Mouse (Mus musculus) hindbrain, embryonic 11.5 days (tissue): ENCODE data around the gene Pnpla5. TPM values are rescaled to one million over a fixed set of nuclear protein-coding genes. Genes with fewer than 3 reads are reported as not detected.

Experiments used
- ATAC-seq: fragments of 200-750 bp; cut with Nextera tagmentation; 2 replicates; pipeline ENCODE4 v1.8.0; 2017; ENCODE audit warnings: mild to moderate bottlenecking, moderate TSS enrichment, moderate library complexity; ENCODE audit not compliant: low FRiP score
- DNase-seq: peaks from one replicate; pipeline ENCODE4 v3.0.0-alpha.2; 2015; ENCODE audit warnings: low spot score
- H3K27ac ChIP-seq: fragments of 300-500 bp; sonication (generic); 2 replicates; pipeline ENCODE4 v1.5.1; 2014; ENCODE audit warnings: mild to moderate bottlenecking, low read depth, low read length
- H3K27me3 ChIP-seq: fragments of 300-500 bp; sonication (generic); 2 replicates; pipeline ENCODE4 v1.6.1; 2014; ENCODE audit warnings: mild to moderate bottlenecking, low read length, moderate library complexity, mixed read lengths; ENCODE audit not compliant: control insufficient read depth, insufficient read depth
- H3K36me3 ChIP-seq: fragments of 300-500 bp; sonication (generic); 2 replicates; pipeline ENCODE4 v1.6.1; 2014; ENCODE audit warnings: mild to moderate bottlenecking, low read length, moderate library complexity, mixed read lengths; ENCODE audit not compliant: control insufficient read depth, insufficient read depth
- H3K4me1 ChIP-seq: fragments of 300-500 bp; sonication (generic); replicated peaks from 2 replicates; pipeline ENCODE4 v1.6.1; 2014; ENCODE audit warnings: low read length, mixed read lengths; ENCODE audit not compliant: control insufficient read depth, insufficient read depth
- H3K4me2 ChIP-seq: fragments of 300-500 bp; sonication (generic); replicated peaks from 2 replicates; pipeline ENCODE4 v1.6.1; 2014; ENCODE audit warnings: mild to moderate bottlenecking, low read depth, low read length
- H3K4me3 ChIP-seq: fragments of 300-500 bp; sonication (generic); 2 replicates; pipeline ENCODE4 v1.5.1; 2014; ENCODE audit warnings: low read depth, low read length
- H3K9ac ChIP-seq: fragments of 300-500 bp; sonication (generic); 2 replicates; pipeline ENCODE4 v1.6.1; 2014; ENCODE audit warnings: low read depth, low read length
- H3K9me3 ChIP-seq: fragments of 300-500 bp; sonication (generic); 2 replicates; pipeline ENCODE4 v1.6.1; 2016; ENCODE audit warnings: low read length; ENCODE audit not compliant: control insufficient read depth
- WGBS: fragments of 180-500 bp; shearing (Covaris S2); extraction: QIAGEN DNeasy Blood & Tissue Kit; methylation state at CpG from one replicate; pipeline ENCODE4 v1.1.7; 2014; 5-methylcytosine and 5-hydroxymethylcytosine counted together
- polyA plus RNA-seq: library from polyadenylated mRNA; unstranded; fragments of >200 nt; fragmentation: Nextera tagmentation; extraction: Ambion mirVana; gene quantifications from 2 replicates; pipeline ENCODE4 v1.2.1, GENCODE M21; 2014

Gene Pnpla5
- polyA plus RNA-seq, 1 experiment from 2014 or later: not detected

DNA sequence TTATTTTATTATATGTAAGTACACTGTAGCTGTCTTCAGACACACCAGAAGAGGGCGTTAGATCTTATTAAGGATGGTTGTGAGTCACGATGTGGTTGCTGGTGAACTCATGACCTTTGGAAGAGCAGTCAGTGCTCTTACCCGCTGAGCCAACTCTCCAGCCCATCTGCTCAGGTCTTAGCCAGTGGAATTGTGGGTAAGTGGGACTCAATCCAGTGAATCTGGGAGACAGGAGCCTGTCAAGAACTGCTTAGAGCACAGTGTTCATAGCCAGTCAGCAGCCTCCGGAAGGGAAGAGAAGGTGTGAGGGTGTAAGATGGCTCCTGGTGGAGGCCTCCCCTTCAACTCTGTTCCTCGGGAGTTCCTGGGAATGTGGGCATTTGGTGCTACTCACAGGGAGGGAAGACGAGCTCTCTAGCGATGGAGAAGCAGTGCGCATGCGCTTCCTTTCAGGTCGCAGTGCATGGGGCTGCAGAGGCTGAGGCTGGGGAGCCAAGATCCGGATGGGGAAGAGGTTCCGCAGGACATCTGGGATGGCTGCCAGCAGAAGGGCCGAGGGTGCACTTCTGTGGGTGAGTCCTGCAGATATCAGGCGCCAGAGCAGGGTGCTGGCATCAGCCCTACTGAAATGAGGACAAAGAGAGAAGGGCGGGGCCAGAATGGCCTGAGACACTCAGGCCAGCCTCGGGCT, 8.3 kb upstream of the Pnpla5 start:
- Histone ChIP-seq H3K9me3 (no peaks in the 10 kb centered on the region), H3K4me2 (no peak overlapping the region), H3K9ac (no peak overlapping the region), H3K36me3 (no peaks in the 10 kb centered on the region), H3K4me3 (no peak overlapping the region), H3K27ac (no peak overlapping the region), H3K27me3 (no peaks in the 10 kb centered on the region), H3K4me1 (no peaks in the 10 kb centered on the region)
- ATAC-seq: no peak
- DNase-seq: no peak
- 70% methylated on average over 16 of the region's 16 CpGs for WGBS

DNA sequence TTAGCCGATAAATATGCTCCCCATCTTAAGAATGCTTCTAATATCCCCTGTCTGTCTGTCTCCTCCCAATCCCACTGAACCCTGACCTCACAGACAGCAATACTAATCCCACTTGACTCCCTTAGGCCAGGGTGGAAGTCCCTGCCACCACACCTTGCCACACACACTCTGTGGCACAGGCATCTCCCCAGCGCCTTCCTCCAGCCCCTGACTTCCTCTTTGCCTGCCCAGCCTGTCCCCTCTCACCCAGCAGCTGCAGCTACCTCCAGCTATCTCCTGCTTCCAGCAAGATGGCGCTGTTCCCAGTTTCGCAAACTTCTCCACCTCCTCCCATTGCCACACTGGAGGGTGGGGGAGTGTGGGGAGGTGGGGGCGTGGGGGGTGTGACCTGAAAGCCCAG, 3.9 kb upstream of the Pnpla5 start:
- Histone ChIP-seq H3K36me3 (no peaks in the 10 kb centered on the region), H3K27me3 (no peaks in the 10 kb centered on the region; the same call in 1 of the 2 replicates), H3K27ac (no peak overlapping the region), H3K4me3 (no peak overlapping the region), H3K9me3 (no peaks in the 10 kb centered on the region), H3K4me2 (no peak overlapping the region), H3K9ac (no peak overlapping the region), H3K4me1 (no peaks in the 10 kb centered on the region)
- WGBS: 33% methylated on average over 5 of the region's 5 CpGs
- DNase-seq (no peak), ATAC-seq (no peak)

DNA sequence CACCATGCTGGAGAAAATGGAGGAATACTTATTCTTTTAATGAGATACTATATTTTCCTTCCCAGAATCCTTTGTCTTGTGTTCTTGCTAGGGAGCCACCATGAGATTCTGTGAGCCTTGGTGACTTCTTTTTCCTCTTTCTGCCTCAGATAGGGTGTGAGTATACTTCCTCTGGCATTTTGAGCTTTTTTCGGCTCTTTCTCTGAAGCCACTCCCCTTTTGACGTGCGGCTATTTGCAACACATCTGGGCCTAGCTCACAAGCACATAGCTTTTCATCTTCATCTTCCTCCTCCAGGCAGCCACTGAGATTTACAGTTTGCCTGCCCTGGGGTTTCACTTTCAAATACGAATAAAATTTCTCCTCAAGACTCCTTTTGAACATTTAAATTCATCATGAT, 3.5 kb upstream of the Pnpla5 start:
- H3K9ac ChIP-seq: no peak overlapping the region
- ATAC-seq: no peak
- no peak overlapping the region for H3K4me3 ChIP-seq
- H3K36me3 ChIP-seq: no peaks in the 10 kb centered on the region
- H3K27ac ChIP-seq: no peak overlapping the region
- no peak overlapping the region for H3K4me2 ChIP-seq
- 79% methylated on average over 4 of the region's 4 CpGs for WGBS
- no peaks in the 10 kb centered on the region for H3K9me3 ChIP-seq
- no peaks in the 10 kb centered on the region; the same call in 1 of the 2 replicates for H3K27me3 ChIP-seq
- no peaks in the 10 kb centered on the region for H3K4me1 ChIP-seq
- DNase-seq: no peak

DNA sequence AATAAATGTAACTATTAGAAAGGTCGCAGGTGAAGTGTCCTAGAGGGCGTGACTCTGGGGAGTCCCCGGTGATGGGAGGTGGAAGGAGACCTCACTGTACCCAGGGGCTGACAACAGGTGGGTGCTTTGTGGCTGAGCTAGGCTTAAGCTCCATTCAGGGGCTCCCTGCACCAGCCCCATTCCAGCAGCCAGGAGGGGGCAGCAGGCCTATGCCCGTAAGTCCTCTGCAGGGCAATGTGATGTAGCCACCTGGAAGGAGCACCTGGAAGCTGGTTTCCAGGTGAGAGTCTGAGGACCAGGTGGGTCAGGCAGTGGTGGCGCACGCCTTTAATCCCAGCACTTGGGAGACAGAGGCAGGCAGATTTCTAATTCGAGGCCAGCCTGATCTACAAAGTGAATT, 1.1 kb upstream of the Pnpla5 start:
- DNase-seq (no peak), ATAC-seq (no peak)
- no peak overlapping the region for H3K9ac ChIP-seq
- no peaks in the 10 kb centered on the region; the same call in 1 of the 2 replicates for H3K27me3 ChIP-seq
- H3K4me2 ChIP-seq: no peak overlapping the region
- H3K36me3 ChIP-seq: no peaks in the 10 kb centered on the region
- no peaks in the 10 kb centered on the region for H3K4me1 ChIP-seq
- no peak overlapping the region for H3K27ac ChIP-seq
- WGBS: 71% methylated on average over 7 of the region's 7 CpGs
- H3K4me3 ChIP-seq: no peak overlapping the region
- no peaks in the 10 kb centered on the region for H3K9me3 ChIP-seq

DNA sequence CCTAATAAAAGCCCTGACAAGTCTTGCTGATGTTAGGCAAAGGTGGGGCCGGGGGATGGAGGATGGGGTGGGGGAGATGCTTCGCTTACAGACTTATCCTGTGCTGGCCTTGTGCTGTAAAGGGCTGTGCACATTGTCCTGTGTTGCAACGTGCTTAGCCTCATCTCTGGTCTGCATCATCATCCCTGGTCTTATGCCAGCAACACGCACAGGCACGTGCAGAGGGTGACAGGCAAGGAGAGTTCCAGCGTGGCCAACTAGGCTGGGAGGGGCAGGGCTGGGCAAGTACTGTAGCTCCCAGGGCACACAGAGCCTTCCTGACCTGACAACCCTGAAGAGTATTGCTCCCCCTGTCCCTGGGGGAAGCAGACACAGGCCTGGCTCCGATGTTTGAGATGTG, 1.9 kb downstream of the Pnpla5 start:
- ATAC-seq (no peak), DNase-seq (no peak)
- Histone ChIP-seq H3K4me1 (no peaks in the 10 kb centered on the region), H3K9ac (no peak overlapping the region), H3K4me2 (no peak overlapping the region), H3K4me3 (no peak overlapping the region), H3K27ac (no peak overlapping the region), H3K27me3 (no peaks in the 10 kb centered on the region; the same call in 1 of the 2 replicates), H3K9me3 (no peaks in the 10 kb centered on the region), H3K36me3 (no peaks in the 10 kb centered on the region)
- 85% methylated on average over 7 of the region's 7 CpGs for WGBS

DNA sequence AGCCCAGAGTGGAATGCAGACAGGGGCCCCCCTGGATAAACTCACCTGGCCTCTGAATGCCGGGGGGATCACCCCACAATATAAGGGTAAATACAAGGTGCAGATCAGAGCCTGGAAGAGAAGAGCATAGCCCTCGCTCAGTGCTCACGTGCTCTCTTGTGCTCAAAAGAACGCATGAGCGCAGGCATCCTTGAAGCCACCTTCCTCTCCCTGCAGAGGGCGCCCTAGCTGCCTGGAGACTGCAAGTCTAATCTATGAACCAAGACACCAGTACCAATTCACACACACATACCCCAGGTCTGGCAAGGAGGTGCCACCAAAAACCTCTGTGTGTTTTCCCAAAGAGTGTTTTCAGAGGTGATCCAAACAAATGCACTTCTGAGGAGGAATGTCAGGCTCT, 2.4 kb downstream of the Pnpla5 start:
- Histone ChIP-seq H3K9ac (no peak overlapping the region), H3K27ac (no peak overlapping the region), H3K4me1 (no peaks in the 10 kb centered on the region), H3K9me3 (no peaks in the 10 kb centered on the region), H3K4me2 (no peak overlapping the region), H3K4me3 (no peak overlapping the region), H3K36me3 (no peaks in the 10 kb centered on the region), H3K27me3 (no peaks in the 10 kb centered on the region; the same call in 1 of the 2 replicates)
- ATAC-seq (no peak), DNase-seq (peak; percentile 69)
- 36% methylated on average over 6 of the region's 6 CpGs for WGBS

DNA sequence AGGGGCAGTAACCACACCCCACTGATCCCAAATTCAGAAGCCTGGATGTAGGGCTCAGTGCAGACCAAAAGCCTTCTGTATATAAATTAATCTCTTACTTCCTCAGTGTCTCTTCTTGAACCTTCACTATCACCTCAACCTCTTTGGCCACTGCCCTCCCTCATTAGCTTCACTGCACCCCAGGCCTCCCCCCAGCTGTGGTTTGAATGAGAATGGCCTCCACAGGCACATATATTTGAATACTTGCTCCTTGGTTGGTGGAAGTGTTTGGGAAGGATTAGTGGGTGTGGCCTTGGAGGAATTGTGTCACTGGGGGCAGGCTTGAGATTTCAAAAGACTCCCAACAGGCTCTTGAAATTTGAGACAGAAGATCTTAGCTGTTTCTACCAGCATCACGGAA, 6.5 kb downstream of the Pnpla5 start:
- no peaks in the 10 kb centered on the region for H3K4me1 ChIP-seq
- WGBS: 85% methylated on average over 1 of the region's 1 CpGs
- no peaks in the 10 kb centered on the region for H3K36me3 ChIP-seq
- H3K27me3 ChIP-seq: no peaks in the 10 kb centered on the region
- no peaks in the 10 kb centered on the region for H3K9me3 ChIP-seq
- H3K4me2 ChIP-seq: no peak overlapping the region
- H3K9ac ChIP-seq: no peak overlapping the region
- DNase-seq: no peak
- ATAC-seq: no peak
- no peak overlapping the region for H3K27ac ChIP-seq
- no peak overlapping the region for H3K4me3 ChIP-seq

DNA sequence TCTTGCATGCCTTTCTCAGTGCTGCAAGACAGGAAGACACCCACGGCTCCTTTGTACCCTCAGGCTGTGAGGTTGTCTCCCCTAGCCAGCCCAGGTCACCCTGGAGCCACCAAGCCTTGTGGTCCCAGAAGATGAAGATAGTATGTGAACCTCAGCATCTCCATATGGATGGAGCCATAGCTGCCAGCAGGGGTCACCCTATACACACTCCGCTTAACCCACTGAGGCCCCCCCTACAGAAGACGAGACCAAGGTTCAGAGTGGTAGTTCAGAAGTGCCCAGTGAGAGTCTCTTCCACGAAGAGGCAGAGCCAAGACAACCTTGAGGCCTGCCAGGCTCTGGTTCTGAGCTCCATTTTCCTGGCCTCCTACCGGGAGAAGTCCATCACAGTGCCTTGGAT, 7.2 kb downstream of the Pnpla5 start:
- Histone ChIP-seq H3K9me3 (no peaks in the 10 kb centered on the region), H3K4me3 (no peak overlapping the region), H3K4me2 (no peak overlapping the region), H3K27me3 (no peaks in the 10 kb centered on the region), H3K27ac (no peak overlapping the region), H3K36me3 (no peaks in the 10 kb centered on the region), H3K9ac (no peak overlapping the region), H3K4me1 (no peaks in the 10 kb centered on the region)
- ATAC-seq (no peak), DNase-seq (peak; percentile 21)
- 63% methylated on average over 5 of the region's 5 CpGs for WGBS

DNA sequence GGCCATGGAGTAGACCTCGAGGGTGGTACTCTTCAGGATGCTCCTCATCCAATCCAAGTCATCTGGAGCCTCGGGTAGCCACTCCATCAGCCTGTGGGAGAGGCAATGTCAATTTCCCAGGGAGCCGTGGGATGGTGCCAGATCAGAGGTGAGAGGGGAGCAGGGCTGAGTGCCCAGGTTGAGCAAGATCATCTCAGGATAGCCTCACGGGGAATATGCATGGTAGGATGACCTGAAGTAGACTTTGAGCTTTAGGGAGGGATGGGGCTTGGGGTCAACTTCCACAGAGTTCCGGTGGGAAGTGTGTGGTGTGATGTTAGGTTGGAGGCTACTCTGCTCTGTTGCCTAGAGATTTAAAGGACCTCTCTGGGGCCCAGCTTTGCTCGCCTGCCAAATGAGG, 9.1 kb downstream of the Pnpla5 start:
- Histone ChIP-seq H3K4me3 (no peak overlapping the region), H3K27ac (no peak overlapping the region), H3K27me3 (no peaks in the 10 kb centered on the region), H3K9ac (no peak overlapping the region), H3K4me1 (no peaks in the 10 kb centered on the region), H3K4me2 (no peak overlapping the region), H3K9me3 (no peaks in the 10 kb centered on the region), H3K36me3 (no peaks in the 10 kb centered on the region)
- ATAC-seq: no peak
- no peak for DNase-seq
- WGBS: 77% methylated on average over 6 of the region's 6 CpGs
